Mouse (Mus musculus): ENCODE measurements around the gene Gm3404.
"Not testable (repeated sequence)": the region's sequence is repeated elsewhere in the genome, so short reads cannot be mapped to it uniquely, and the experiment has no call there.

- not testable (repeated sequence) for TF ChIP-seq POLR2A, CTCF (IDR thresholded peaks at IDR 0.05; ENCODE audit: extremely low read depth, insufficient read depth, low read length)
Observed at GRCm38 (mm10) chr5:146525501-146525900, at the start of gene Gm3404.
